Mouse (Mus musculus) MEL (cell line): ENCODE results near the gene 2200002D01Rik. TPM values are rescaled to one million over a fixed set of nuclear protein-coding genes. Genes with fewer than 3 reads are reported as not detected.

ENCODE experiments used
- DNase-seq: peaks from one replicate; pipeline ENCODE4 v3.0.0; 2011; ENCODE audit warnings: low read depth, low spot score
- H3K27ac ChIP-seq: 2 replicates; pipeline ENCODE4 v1.5.1; 2012; ENCODE audit warnings: low read depth, mild to moderate bottlenecking, control low read depth, low read length, moderate library complexity; ENCODE audit not compliant: control insufficient read depth
- H3K27me3 ChIP-seq, 2 experiments: fragments of 150-350 bp in 1 of 2; sonication (generic) in 1 of 2; 2 replicates each; pipeline ENCODE4 v1.6.1; 2012; ENCODE audit warnings: low read length in 2 of 2, mild to moderate bottlenecking in 2 of 2, improper control_type of control experiment in 1 of 2, moderate library complexity in 1 of 2; ENCODE audit not compliant: insufficient read depth in 2 of 2, control insufficient read depth in 1 of 2
- H3K36me3 ChIP-seq, 2 experiments: 2 replicates each; pipeline ENCODE4 v1.6.1; 2012 to 2014; ENCODE audit warnings: low read length in 2 of 2, improper control_type of control experiment in 1 of 2, inconsistent platforms in 1 of 2, mild to moderate bottlenecking in 1 of 2; ENCODE audit not compliant: insufficient read depth in 2 of 2, control insufficient read depth in 1 of 2
- H3K4me1 ChIP-seq, 2 experiments: fragments of 150-350 bp in 1 of 2; sonication (generic) in 1 of 2; 2 replicates each; pipeline ENCODE4 v1.6.1; 2012; ENCODE audit warnings: low read length in 2 of 2, improper control_type of control experiment in 1 of 2, mild to moderate bottlenecking in 1 of 2; ENCODE audit not compliant: insufficient read depth in 2 of 2, control insufficient read depth in 1 of 2
- H3K4me3 ChIP-seq, 2 experiments: fragments of 150-350 bp in 1 of 2; sonication (generic) in 1 of 2; 2 replicates each; pipeline ENCODE4 v1.5.1; 2012; ENCODE audit warnings: low read depth in 2 of 2, low read length in 2 of 2, mild to moderate bottlenecking in 2 of 2, moderate library complexity in 2 of 2, control low read depth in 1 of 2, improper control_type of control experiment in 1 of 2; ENCODE audit not compliant: control insufficient read depth in 1 of 2, insufficient read depth in 1 of 2
- H3K79me2 ChIP-seq: 2 replicates; pipeline ENCODE4 v1.6.1; 2012; ENCODE audit warnings: mild to moderate bottlenecking, low read length, moderate library complexity; ENCODE audit not compliant: control insufficient read depth, poor library complexity, insufficient read depth
- H3K9ac ChIP-seq: 2 replicates; pipeline ENCODE4 v1.6.1; 2012; ENCODE audit warnings: low read depth, mild to moderate bottlenecking, control low read depth, low read length, moderate library complexity; ENCODE audit not compliant: control insufficient read depth, poor library complexity, severe bottlenecking
- H3K9me3 ChIP-seq: fragments of 150-350 bp; sonication (generic); replicated peaks from 2 replicates; pipeline ENCODE4 v1.6.1; 2012; ENCODE audit warnings: mild to moderate bottlenecking, low read length, improper control_type of control experiment, moderate library complexity; ENCODE audit not compliant: insufficient read depth
- CHD1 ChIP-seq: IDR thresholded peaks from 2 replicates; pipeline ENCODE4 v1.6.1; 2012; ENCODE audit warnings: low read depth, mild to moderate bottlenecking, inconsistent platforms, low read length, improper control_type of control experiment
- CTCF ChIP-seq, 3 experiments: IDR thresholded peaks in 2 of 3; conservative IDR thresholded peaks in 1 of 3; 2 replicates each; pipeline ENCODE4 v1.5.1; 2011 to 2012; ENCODE audit warnings: low read length in 3 of 3, low read depth in 2 of 3, mild to moderate bottlenecking in 2 of 3, improper control_type of control experiment in 1 of 3, inconsistent platforms in 1 of 3, mixed read lengths in 1 of 3, moderate library complexity in 1 of 3; ENCODE audit not compliant: control insufficient read depth in 1 of 3, insufficient read depth in 1 of 3, poor library complexity in 1 of 3, severe bottlenecking in 1 of 3
- JUND ChIP-seq: IDR thresholded peaks from 2 replicates; pipeline ENCODE4 v1.6.1; 2011; ENCODE audit warnings: low read depth, mild to moderate bottlenecking, improper control_type of control experiment, low read length
- KAT2A ChIP-seq: conservative IDR thresholded peaks from 2 replicates; pipeline ENCODE4 v1.6.1; 2012; ENCODE audit warnings: low read depth, low read length, improper control_type of control experiment, inconsistent platforms
- MAFK ChIP-seq: IDR thresholded peaks from 2 replicates; pipeline ENCODE4 v1.6.1; 2011; ENCODE audit warnings: low read depth, mild to moderate bottlenecking, low read length, improper control_type of control experiment, borderline replicate concordance
- MAX ChIP-seq: IDR thresholded peaks from 2 replicates; pipeline ENCODE4 v1.6.1; 2011; ENCODE audit warnings: low read length, improper control_type of control experiment
- MEF2A ChIP-seq: IDR thresholded peaks from 2 replicates; pipeline ENCODE4 v1.6.1; 2014; ENCODE audit warnings: low read depth, mild to moderate bottlenecking, inconsistent platforms, low read length, improper control_type of control experiment; ENCODE audit not compliant: poor library complexity, insufficient replicate concordance, severe bottlenecking; ENCODE audit errors: extremely low read depth
- MYB ChIP-seq: IDR thresholded peaks from 2 replicates; pipeline ENCODE4 v1.6.1; 2011; ENCODE audit warnings: mild to moderate bottlenecking, low read depth, low read length, improper control_type of control experiment
- NRF1 ChIP-seq: IDR thresholded peaks from 2 replicates; pipeline ENCODE4 v1.6.1; 2014; ENCODE audit warnings: low read depth, mild to moderate bottlenecking, inconsistent platforms, low read length, improper control_type of control experiment, moderate library complexity; ENCODE audit not compliant: poor library complexity, insufficient read depth, severe bottlenecking
- POLR2AphosphoS2 ChIP-seq: IDR thresholded peaks from 2 replicates; pipeline ENCODE4 v1.6.1; 2011; ENCODE audit warnings: low read length, improper control_type of control experiment
- RAD21 ChIP-seq: IDR thresholded peaks from 2 replicates; pipeline ENCODE4 v1.6.1; 2011; ENCODE audit warnings: mild to moderate bottlenecking, low read depth, low read length, improper control_type of control experiment
- RCOR1 ChIP-seq: IDR thresholded peaks from 2 replicates; pipeline ENCODE4 v1.6.1; 2012; ENCODE audit warnings: low read depth, mild to moderate bottlenecking, inconsistent platforms, low read length, improper control_type of control experiment
- SMC3 ChIP-seq: IDR thresholded peaks from 2 replicates; pipeline ENCODE4 v1.6.1; 2011; ENCODE audit warnings: low read depth, low read length, improper control_type of control experiment
- TAL1 ChIP-seq: IDR thresholded peaks from 2 replicates; pipeline ENCODE4 v1.6.1; 2012; ENCODE audit warnings: mild to moderate bottlenecking, inconsistent platforms, low read length, moderate library complexity, mixed read lengths
- TCF12 ChIP-seq: IDR thresholded peaks from 2 replicates; pipeline ENCODE4 v1.6.1; 2014; ENCODE audit warnings: low read depth, mild to moderate bottlenecking, inconsistent platforms, low read length, improper control_type of control experiment, moderate library complexity
- USF2 ChIP-seq, 2 experiments: IDR thresholded peaks; 2 replicates each; pipeline ENCODE4 v1.6.1; 2011 to 2012; ENCODE audit warnings: improper control_type of control experiment in 2 of 2, low read length in 2 of 2, borderline replicate concordance in 1 of 2, inconsistent platforms in 1 of 2, low read depth in 1 of 2, mild to moderate bottlenecking in 1 of 2; ENCODE audit not compliant: insufficient read depth in 1 of 2
- ZC3H11A ChIP-seq: IDR thresholded peaks from 2 replicates; pipeline ENCODE4 v1.6.1; 2012; ENCODE audit warnings: low read depth, mild to moderate bottlenecking, inconsistent platforms, low read length, improper control_type of control experiment
- ZKSCAN1 ChIP-seq: IDR thresholded peaks from 2 replicates; pipeline ENCODE4 v1.6.1; 2012; ENCODE audit warnings: low read depth, mild to moderate bottlenecking, inconsistent platforms, low read length, improper control_type of control experiment, moderate library complexity
- polyA plus RNA-seq, 2 experiments: library from polyadenylated mRNA; stranded (reverse) in 1 of 2; unstranded in 1 of 2; fragments of >175 nt in 1 of 2; fragments of >200 nt in 1 of 2; gene quantifications; 2 replicates each; pipeline versions ENCODE4 v1.2.1 to v1.2.4; 2012; ENCODE audit warnings: low replicate concordance in 2 of 2, low read depth in 1 of 2; ENCODE audit not compliant: insufficient read length in 2 of 2, insufficient read depth in 1 of 2, missing spikeins in 1 of 2
- total RNA-seq: library from RNA; depleted of rRNA; stranded (reverse); fragments of 300-350 nt; gene quantifications from 2 replicates; pipeline ENCODE4 v1.2.3, GENCODE M21; 2012

2200002D01Rik gene
- total and polyA plus RNA-seq, 3 experiments, result 0.85 to 5.4 TPM; not detected in 1

GRCm38 (mm10) chr7:29255875-29256274 lies 7.6 kb upstream of the 2200002D01Rik start:
- DNase-seq, result no peak
- Histone ChIP-seq H3K27ac (no peak overlapping the region), H3K9ac (no peak overlapping the region), H3K79me2 (no peaks in the 10 kb centered on the region), H3K36me3 (peaks cover 0 to 3% of the 10 kb centered on the region in 2 experiments; a peak in 2 of 4 replicates), H3K4me3 (no peak overlapping the region), H3K4me1 (no peaks in the 10 kb centered on the region; a peak in 1 of 4 replicates), H3K9me3 (no peaks in the 10 kb centered on the region), H3K27me3 (no peaks in the 10 kb centered on the region)
- TF ChIP-seq ZC3H11A, result no peak
- no peak for TF ChIP-seq USF2 (IDR thresholded peaks at IDR 0.05; ENCODE audit: borderline replicate concordance in 1 of 2, insufficient read depth in 1 of 2, low read depth in 1 of 2, low read length in 2 of 2)
- no peak for TF ChIP-seq RAD21
- TF ChIP-seq NRF1, result no peak
- TF ChIP-seq JUND, result no peak
- no peak for TF ChIP-seq MAFK
- no peak for TF ChIP-seq MYB

GRCm38 (mm10) chr7:29253842-29254241 lies 5.6 kb upstream of the 2200002D01Rik start:
- no peak overlapping the region for H3K27ac ChIP-seq
- no peak for TF ChIP-seq MAX
- no peak for TF ChIP-seq KAT2A
- no peak for TF ChIP-seq TAL1
- no peak for TF ChIP-seq MAFK
- no peak for TF ChIP-seq POLR2AphosphoS2
- TF ChIP-seq CTCF (IDR thresholded peaks at IDR 0.05 in 2 of 3, conservative IDR thresholded peaks at IDR 0.05 in 1 of 3; ENCODE audit: control insufficient read depth in 1 of 3, insufficient read depth in 1 of 3, low read depth in 2 of 3, low read length in 3 of 3, poor library complexity in 1 of 3, severe bottlenecking in 1 of 3), result no peak
- TF ChIP-seq RCOR1, result no peak
- no peak for TF ChIP-seq TCF12
- TF ChIP-seq ZKSCAN1, result no peak
- TF ChIP-seq JUND, result no peak
- no peak for TF ChIP-seq MEF2A
- no peak for TF ChIP-seq CHD1
- TF ChIP-seq SMC3, result no peak
- TF ChIP-seq, all 39 proteins: peak for 0
- Histone ChIP-seq H3K4me1 (no peaks in the 10 kb centered on the region; a peak in 1 of 4 replicates), H3K27me3 (no peaks in the 10 kb centered on the region), H3K36me3 (no peaks in the 10 kb centered on the region; a peak in 2 of 4 replicates), H3K9ac (no peak overlapping the region), H3K9me3 (no peaks in the 10 kb centered on the region), H3K4me3 (no peak overlapping the region), H3K79me2 (no peaks in the 10 kb centered on the region)
- DNase-seq, result peak; percentile 31
